Mouse (Mus musculus): Measurements from ENCODE around the gene Igsf6. TPM values are rescaled to one million over a fixed set of nuclear protein-coding genes. Genes with fewer than 3 reads are reported as not detected.

Igsf6 gene
- total and polyA plus RNA-seq, 2 experiments from 2014 or later = 0.74 to 1.00 TPM

- DNase-seq (peak; percentile 84), ATAC-seq (peak; percentile 93)
- H3K27me3 ChIP-seq (ENCODE audit: insufficient read depth, low read length) = no peaks in the 10 kb centered on the region
- H3K4me2 ChIP-seq (ENCODE audit: low read depth) = no peak overlapping the region
- TF ChIP-seq CTCF (IDR thresholded peaks at IDR 0.05; ENCODE audit: low read depth) = peak; percentile 89
- no peaks in the 10 kb centered on the region for H3K4me1 ChIP-seq (ENCODE audit: insufficient read depth)
- no peak overlapping the region for H3K9ac ChIP-seq
- 3% methylated on average over 5 of the region's 5 CpGs for WGBS
- peaks cover 25% of the 10 kb centered on the region for H3K36me3 ChIP-seq (ENCODE audit: insufficient read depth)
- no peaks in the 10 kb centered on the region for H3K9me3 ChIP-seq (ENCODE audit: low read length)
- H3K27ac ChIP-seq (ENCODE audit: low read depth, low read length) = no peak overlapping the region
- no peak overlapping the region for H3K4me3 ChIP-seq (ENCODE audit: low read depth, low read length)
Measured at GRCm38 (mm10) chr7:121077829-121078228, 3.5 kb upstream of the Igsf6 start.

- Histone ChIP-seq H3K9me3 (ENCODE audit: low read length) (no peaks in the 10 kb centered on the region), H3K4me1 (ENCODE audit: insufficient read depth) (no peaks in the 10 kb centered on the region), H3K4me2 (ENCODE audit: low read depth) (no peak overlapping the region), H3K36me3 (ENCODE audit: insufficient read depth) (peaks cover 25% of the 10 kb centered on the region), H3K27me3 (ENCODE audit: insufficient read depth, low read length) (no peaks in the 10 kb centered on the region), H3K4me3 (ENCODE audit: low read depth, low read length) (no peak overlapping the region), H3K27ac (ENCODE audit: low read depth, low read length) (no peak overlapping the region), H3K9ac (no peak overlapping the region)
- ATAC-seq = no peak
- DNase-seq = no peak
- no peak for TF ChIP-seq CTCF (IDR thresholded peaks at IDR 0.05; ENCODE audit: low read depth)
- 90% methylated on average over 6 of the region's 6 CpGs for whole genome bisulfite sequencing
Measured at GRCm38 (mm10) chr7:121077311-121077710, 2.9 kb upstream of the Igsf6 start.

GRCm38 (mm10) chr7:121075416-121075815, 1.0 kb upstream of the Igsf6 start:
- no peak for DNase-seq
- Histone ChIP-seq H3K4me2 (ENCODE audit: low read depth) (no peak overlapping the region), H3K4me3 (ENCODE audit: low read depth, low read length) (no peak overlapping the region), H3K4me1 (ENCODE audit: insufficient read depth) (no peaks in the 10 kb centered on the region), H3K36me3 (ENCODE audit: insufficient read depth) (peaks cover 31% of the 10 kb centered on the region), H3K9ac (no peak overlapping the region), H3K27ac (ENCODE audit: low read depth, low read length) (no peak overlapping the region), H3K27me3 (ENCODE audit: insufficient read depth, low read length) (no peaks in the 10 kb centered on the region), H3K9me3 (ENCODE audit: low read length) (no peaks in the 10 kb centered on the region)
- no peak for ATAC-seq
- WGBS = 79% methylated on average over 5 of the region's 5 CpGs
- TF ChIP-seq CTCF (IDR thresholded peaks at IDR 0.05; ENCODE audit: low read depth) = no peak

- ATAC-seq (no peak), DNase-seq (no peak)
- H3K4me3 ChIP-seq (ENCODE audit: low read depth, low read length) = no peak overlapping the region
- H3K27ac ChIP-seq (ENCODE audit: low read depth, low read length) = no peak overlapping the region
- H3K27me3 ChIP-seq (ENCODE audit: insufficient read depth, low read length) = no peaks in the 10 kb centered on the region
- 77% methylated on average over 6 of the region's 6 CpGs for WGBS
- TF ChIP-seq CTCF (IDR thresholded peaks at IDR 0.05; ENCODE audit: low read depth) = no peak
- H3K4me2 ChIP-seq (ENCODE audit: low read depth) = no peak overlapping the region
- H3K4me1 ChIP-seq (ENCODE audit: insufficient read depth) = no peaks in the 10 kb centered on the region
- no peaks in the 10 kb centered on the region for H3K9me3 ChIP-seq (ENCODE audit: low read length)
- H3K9ac ChIP-seq = no peak overlapping the region
- peaks cover 31% of the 10 kb centered on the region for H3K36me3 ChIP-seq (ENCODE audit: insufficient read depth)
Measured at GRCm38 (mm10) chr7:121074801-121075400, 529 bp upstream of the Igsf6 start.

DNA sequence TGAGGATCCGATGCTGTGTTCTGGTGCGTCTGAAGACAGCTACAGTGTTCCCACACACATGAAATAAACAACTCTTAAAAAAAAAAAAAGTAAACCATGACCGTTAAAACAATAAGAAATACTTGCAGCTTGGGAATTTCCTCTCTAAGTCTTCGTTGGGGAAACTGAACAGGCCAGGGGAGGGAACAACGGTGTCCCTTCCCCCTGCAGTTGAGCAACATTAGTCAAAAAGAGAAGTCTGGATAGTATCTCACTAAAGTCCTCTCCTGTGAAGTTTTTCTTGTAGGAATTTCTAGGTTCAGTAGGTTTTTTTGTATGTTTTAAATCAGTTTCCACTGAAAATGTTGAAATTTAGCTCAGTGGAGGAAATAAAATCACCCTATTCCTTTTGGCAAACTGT, 1.9 kb downstream of the Igsf6 start:
- H3K9me3 ChIP-seq (ENCODE audit: low read length) = no peaks in the 10 kb centered on the region
- no peak for TF ChIP-seq CTCF (IDR thresholded peaks at IDR 0.05; ENCODE audit: low read depth)
- no peak for ATAC-seq
- whole genome bisulfite sequencing = 84% methylated on average over 5 of the region's 5 CpGs
- no peak for DNase-seq
- no peak overlapping the region for H3K9ac ChIP-seq
- no peaks in the 10 kb centered on the region for H3K4me1 ChIP-seq (ENCODE audit: insufficient read depth)
- H3K27me3 ChIP-seq (ENCODE audit: insufficient read depth, low read length) = no peaks in the 10 kb centered on the region
- H3K4me2 ChIP-seq (ENCODE audit: low read depth) = no peak overlapping the region
- no peak overlapping the region for H3K4me3 ChIP-seq (ENCODE audit: low read depth, low read length)
- H3K27ac ChIP-seq (ENCODE audit: low read depth, low read length) = no peak overlapping the region
- peaks cover 27% of the 10 kb centered on the region for H3K36me3 ChIP-seq (ENCODE audit: insufficient read depth)

- no peak overlapping the region for H3K4me3 ChIP-seq (ENCODE audit: low read depth, low read length)
Measured at GRCm38 (mm10) chr7:121071276-121071675, 3.1 kb downstream of the Igsf6 start.

GRCm38 (mm10) chr7:121064309-121064708, 10.1 kb downstream of the Igsf6 start:
- H3K4me3 ChIP-seq (ENCODE audit: low read depth, low read length) = no peak overlapping the region
- H3K9ac ChIP-seq = no peak overlapping the region
- 51% methylated on average over 4 of the region's 4 CpGs for WGBS
- H3K27ac ChIP-seq (ENCODE audit: low read depth, low read length) = no peak overlapping the region
- H3K9me3 ChIP-seq (ENCODE audit: low read length) = no peaks in the 10 kb centered on the region
- no peaks in the 10 kb centered on the region for H3K27me3 ChIP-seq (ENCODE audit: insufficient read depth, low read length)
- H3K4me2 ChIP-seq (ENCODE audit: low read depth) = no peak overlapping the region
- peak; percentile 68 for TF ChIP-seq CTCF (IDR thresholded peaks at IDR 0.05; ENCODE audit: low read depth)
- ATAC-seq (peak; percentile 65), DNase-seq (peak; percentile 58)
- H3K4me1 ChIP-seq (ENCODE audit: insufficient read depth) = no peaks in the 10 kb centered on the region
- peaks cover 11% of the 10 kb centered on the region for H3K36me3 ChIP-seq (ENCODE audit: insufficient read depth)

More at GRCm38 (mm10) chr7:121071276-121071675, 3.1 kb downstream of the Igsf6 start:
- no peak overlapping the region for H3K27ac ChIP-seq (ENCODE audit: low read depth, low read length)
- TF ChIP-seq CTCF (IDR thresholded peaks at IDR 0.05; ENCODE audit: low read depth) = no peak
- DNase-seq (no peak), ATAC-seq (no peak)
- no peaks in the 10 kb centered on the region for H3K4me1 ChIP-seq (ENCODE audit: insufficient read depth)
- no peak overlapping the region for H3K9ac ChIP-seq
- H3K36me3 ChIP-seq (ENCODE audit: insufficient read depth) = peaks cover 18% of the 10 kb centered on the region; the same call in 1 of the 2 replicates
- no peak overlapping the region for H3K4me2 ChIP-seq (ENCODE audit: low read depth)
- H3K27me3 ChIP-seq (ENCODE audit: insufficient read depth, low read length) = no peaks in the 10 kb centered on the region
- no peaks in the 10 kb centered on the region for H3K9me3 ChIP-seq (ENCODE audit: low read length)
- 94% methylated on average over 4 of the region's 4 CpGs for WGBS

Data from forebrain, postnatal 0 days (tissue).